Mouse (Mus musculus) neutrophil, adult 5-6 weeks (primary cell): ENCODE data around the gene Fam189a1. TPM values are rescaled to one million over a fixed set of nuclear protein-coding genes. Genes with fewer than 3 reads are reported as not detected.

Experiments used
- ATAC-seq: fragments of 151-379, 151-347 bp; 2 replicates; pipeline ENCODE4 v1.8.0; 2017; ENCODE audit warnings: mild to moderate bottlenecking, moderate TSS enrichment; ENCODE audit not compliant: insufficient number of reproducible peaks, poor library complexity, low FRiP score, severe bottlenecking; ENCODE audit errors: extremely low read depth
- total RNA-seq: library from RNA; stranded (forward); fragments of 200-1000 nt; gene quantifications from 2 replicates; pipeline ENCODE4 v1.2.3, GENCODE M21; 2017

The Fam189a1 gene
- total RNA-seq, 1 experiment from 2014 or later: not detected

- ATAC-seq: no peak
These were observed 104.4 kb downstream of the Fam189a1 start for GRCm38 (mm10) chr7:65051986-65052385.

GRCm38 (mm10) chr7:65049236-65049954 lies 107.0 kb downstream of the Fam189a1 start:
- no peak for ATAC-seq

GRCm38 (mm10) chr7:65047700-65048099 lies 108.7 kb downstream of the Fam189a1 start:
- no peak for ATAC-seq

- no peak for ATAC-seq
These were observed 109.7 kb downstream of the Fam189a1 start for GRCm38 (mm10) chr7:65046690-65047089.

GRCm38 (mm10) chr7:65044280-65044679 lies 112.1 kb downstream of the Fam189a1 start:
- no peak for ATAC-seq

GRCm38 (mm10) chr7:65041106-65041505 lies 115.3 kb downstream of the Fam189a1 start:
- no peak for ATAC-seq

- no peak for ATAC-seq
These were observed 124.6 kb downstream of the Fam189a1 start for GRCm38 (mm10) chr7:65031741-65032140.

GRCm38 (mm10) chr7:65031195-65031594 lies 125.2 kb downstream of the Fam189a1 start:
- ATAC-seq: no peak

GRCm38 (mm10) chr7:65029985-65030384 lies 126.4 kb downstream of the Fam189a1 start:
- ATAC-seq: no peak

- ATAC-seq: no peak
These were observed 135.1 kb downstream of the Fam189a1 start for GRCm38 (mm10) chr7:65021298-65021697.

GRCm38 (mm10) chr7:65018036-65018679 lies 138.2 kb downstream of the Fam189a1 start:
- no peak for ATAC-seq

- no peak for ATAC-seq
These were observed 139.0 kb downstream of the Fam189a1 start for GRCm38 (mm10) chr7:65017348-65017747.

GRCm38 (mm10) chr7:65011133-65011532 lies 145.2 kb downstream of the Fam189a1 start:
- ATAC-seq: no peak

GRCm38 (mm10) chr7:65010275-65010674 lies 146.1 kb downstream of the Fam189a1 start:
- ATAC-seq: no peak

GRCm38 (mm10) chr7:65005731-65006130 lies 150.6 kb downstream of the Fam189a1 start:
- ATAC-seq: no peak

- no peak for ATAC-seq
These were observed 156.6 kb downstream of the Fam189a1 start for GRCm38 (mm10) chr7:64999718-65000214.

- ATAC-seq: no peak
These were observed 158.6 kb downstream of the Fam189a1 start for GRCm38 (mm10) chr7:64997743-64998142.

- no peak for ATAC-seq
These were observed 160.4 kb downstream of the Fam189a1 start for GRCm38 (mm10) chr7:64995946-64996444.

GRCm38 (mm10) chr7:64989406-64989805 lies 167.0 kb downstream of the Fam189a1 start:
- no peak for ATAC-seq

GRCm38 (mm10) chr7:64988015-64988414 lies 168.4 kb downstream of the Fam189a1 start:
- ATAC-seq: no peak
